Mouse (Mus musculus): Measurements from ENCODE around the gene Padi1. TPM values are rescaled to one million over a fixed set of nuclear protein-coding genes. Genes with fewer than 3 reads are reported as not detected.
A peak's percentile ranks its signal among the peaks of the same experiment; 100 is the strongest.

The Padi1 gene
- polyA plus RNA-seq, 1 experiment from 2014 or later, result 0.20 TPM

- H3K4me3 ChIP-seq (ENCODE audit: low read depth, low read length), result no peak overlapping the region
Observed at GRCm38 (mm10) chr4:140876161-140876560, 30.6 kb upstream of the Padi1 start.

GRCm38 (mm10) chr4:140873011-140873410 is 27.4 kb upstream of the Padi1 start:
- Histone ChIP-seq H3K27ac (ENCODE audit: low read length) (no peak overlapping the region), H3K36me3 (ENCODE audit: insufficient read depth, low read length) (no peaks in the 10 kb centered on the region), H3K9ac (replicated peaks; ENCODE audit: low read depth) (no peak overlapping the region), H3K4me3 (ENCODE audit: low read depth, low read length) (no peak overlapping the region), H3K4me1 (ENCODE audit: insufficient read depth, low read depth, low read length) (no peaks in the 10 kb centered on the region), H3K4me2 (replicated peaks; ENCODE audit: low read depth, low read length) (no peak overlapping the region), H3K9me3 (ENCODE audit: low read length) (no peaks in the 10 kb centered on the region), H3K27me3 (replicated peaks; ENCODE audit: insufficient read depth, low read length) (no peaks in the 10 kb centered on the region)
- ATAC-seq (no peak), DNase-seq (ENCODE audit: low spot score) (no peak)
- WGBS, result 45% methylated on average over 11 of the region's 11 CpGs
- TF ChIP-seq CTCF (IDR thresholded peaks at IDR 0.05) (no peak), EP300 (IDR thresholded peaks at IDR 0.05) (no peak)

More at GRCm38 (mm10) chr4:140876161-140876560, 30.6 kb upstream of the Padi1 start:
- 74% methylated on average over 8 of the region's 8 CpGs for WGBS
- Histone ChIP-seq H3K4me2 (replicated peaks; ENCODE audit: low read depth, low read length) (no peak overlapping the region), H3K9ac (replicated peaks; ENCODE audit: low read depth) (no peak overlapping the region), H3K36me3 (ENCODE audit: insufficient read depth, low read length) (no peaks in the 10 kb centered on the region), H3K27ac (ENCODE audit: low read length) (no peak overlapping the region), H3K4me1 (ENCODE audit: insufficient read depth, low read depth, low read length) (no peaks in the 10 kb centered on the region), H3K27me3 (replicated peaks; ENCODE audit: insufficient read depth, low read length) (no peaks in the 10 kb centered on the region), H3K9me3 (ENCODE audit: low read length) (no peaks in the 10 kb centered on the region)
- no peak for ATAC-seq
- no peak for DNase-seq (ENCODE audit: low spot score)
- TF ChIP-seq EP300 (IDR thresholded peaks at IDR 0.05), result no peak
- no peak for TF ChIP-seq CTCF (IDR thresholded peaks at IDR 0.05)

- no peaks in the 10 kb centered on the region for H3K36me3 ChIP-seq (ENCODE audit: insufficient read depth, low read length)
- 34% methylated on average over 5 of the region's 5 CpGs for WGBS
- H3K9me3 ChIP-seq (ENCODE audit: low read length), result no peaks in the 10 kb centered on the region
- no peak overlapping the region for H3K4me3 ChIP-seq (ENCODE audit: low read depth, low read length)
- no peak overlapping the region for H3K9ac ChIP-seq (replicated peaks; ENCODE audit: low read depth)
- H3K4me1 ChIP-seq (ENCODE audit: insufficient read depth, low read depth, low read length), result no peaks in the 10 kb centered on the region
- peak; percentile 29 for ATAC-seq
- no peak for TF ChIP-seq CTCF (IDR thresholded peaks at IDR 0.05)
- no peak for TF ChIP-seq EP300 (IDR thresholded peaks at IDR 0.05)
- H3K27ac ChIP-seq (ENCODE audit: low read length), result no peak overlapping the region
- H3K27me3 ChIP-seq (replicated peaks; ENCODE audit: insufficient read depth, low read length), result no peaks in the 10 kb centered on the region
- DNase-seq (ENCODE audit: low spot score), result no peak
- no peak overlapping the region for H3K4me2 ChIP-seq (replicated peaks; ENCODE audit: low read depth, low read length)
Observed at GRCm38 (mm10) chr4:140872686-140872992, 27.1 kb upstream of the Padi1 start.

GRCm38 (mm10) chr4:140871851-140872685 is 26.5 kb upstream of the Padi1 start:
- Histone ChIP-seq H3K9me3 (ENCODE audit: low read length) (no peaks in the 10 kb centered on the region), H3K4me2 (replicated peaks; ENCODE audit: low read depth, low read length) (no peak overlapping the region), H3K4me1 (ENCODE audit: insufficient read depth, low read depth, low read length) (no peaks in the 10 kb centered on the region), H3K4me3 (ENCODE audit: low read depth, low read length) (no peak overlapping the region), H3K27me3 (replicated peaks; ENCODE audit: insufficient read depth, low read length) (no peaks in the 10 kb centered on the region), H3K9ac (replicated peaks; ENCODE audit: low read depth) (no peak overlapping the region), H3K36me3 (ENCODE audit: insufficient read depth, low read length) (no peaks in the 10 kb centered on the region), H3K27ac (ENCODE audit: low read length) (no peak overlapping the region)
- TF ChIP-seq CTCF (IDR thresholded peaks at IDR 0.05) (no peak), EP300 (IDR thresholded peaks at IDR 0.05) (no peak)
- WGBS, result 69% methylated on average over 8 of the region's 8 CpGs
- ATAC-seq (peak; percentile 53), DNase-seq (ENCODE audit: low spot score) (peak; percentile 21)

GRCm38 (mm10) chr4:140871376-140871775 is 25.8 kb upstream of the Padi1 start:
- no peak overlapping the region for H3K9ac ChIP-seq (replicated peaks; ENCODE audit: low read depth)
- H3K4me3 ChIP-seq (ENCODE audit: low read depth, low read length), result no peak overlapping the region
- H3K9me3 ChIP-seq (ENCODE audit: low read length), result no peaks in the 10 kb centered on the region
- H3K36me3 ChIP-seq (ENCODE audit: insufficient read depth, low read length), result no peaks in the 10 kb centered on the region
- H3K27me3 ChIP-seq (replicated peaks; ENCODE audit: insufficient read depth, low read length), result no peaks in the 10 kb centered on the region
- no peak for DNase-seq (ENCODE audit: low spot score)
- no peak overlapping the region for H3K4me2 ChIP-seq (replicated peaks; ENCODE audit: low read depth, low read length)
- TF ChIP-seq EP300 (IDR thresholded peaks at IDR 0.05) (no peak), CTCF (IDR thresholded peaks at IDR 0.05) (no peak)
- no peak for ATAC-seq
- 90% methylated on average over 3 of the region's 3 CpGs for WGBS
- H3K27ac ChIP-seq (ENCODE audit: low read length), result no peak overlapping the region
- no peaks in the 10 kb centered on the region for H3K4me1 ChIP-seq (ENCODE audit: insufficient read depth, low read depth, low read length)

GRCm38 (mm10) chr4:140870876-140871275 is 25.3 kb upstream of the Padi1 start:
- Histone ChIP-seq H3K9ac (replicated peaks; ENCODE audit: low read depth) (no peak overlapping the region), H3K4me1 (ENCODE audit: insufficient read depth, low read depth, low read length) (no peaks in the 10 kb centered on the region), H3K36me3 (ENCODE audit: insufficient read depth, low read length) (no peaks in the 10 kb centered on the region), H3K4me3 (ENCODE audit: low read depth, low read length) (no peak overlapping the region), H3K27me3 (replicated peaks; ENCODE audit: insufficient read depth, low read length) (no peaks in the 10 kb centered on the region), H3K27ac (ENCODE audit: low read length) (no peak overlapping the region), H3K9me3 (ENCODE audit: low read length) (no peaks in the 10 kb centered on the region), H3K4me2 (replicated peaks; ENCODE audit: low read depth, low read length) (no peak overlapping the region)
- DNase-seq (ENCODE audit: low spot score) (no peak), ATAC-seq (no peak)
- 77% methylated on average over 7 of the region's 7 CpGs for WGBS
- TF ChIP-seq CTCF (IDR thresholded peaks at IDR 0.05) (no peak), EP300 (IDR thresholded peaks at IDR 0.05) (no peak)
